Mouse (Mus musculus) fat pad, adult 2 months (tissue): ENCODE results near the gene Syt16.

ENCODE experiments used
- DNase-seq: peaks from one replicate; pipeline ENCODE4 v3.0.0-alpha.2; 2011; ENCODE audit warnings: low read depth, low spot score; ENCODE audit errors: extremely low read depth

Syt16 gene

GRCm38 (mm10) chr12:74301559-74301958, 304.1 kb downstream of the Syt16 start:
- peak; percentile 10 for DNase-seq

- no peak for DNase-seq
Observed at GRCm38 (mm10) chr12:74303418-74304294, 306.2 kb downstream of the Syt16 start.

DNA sequence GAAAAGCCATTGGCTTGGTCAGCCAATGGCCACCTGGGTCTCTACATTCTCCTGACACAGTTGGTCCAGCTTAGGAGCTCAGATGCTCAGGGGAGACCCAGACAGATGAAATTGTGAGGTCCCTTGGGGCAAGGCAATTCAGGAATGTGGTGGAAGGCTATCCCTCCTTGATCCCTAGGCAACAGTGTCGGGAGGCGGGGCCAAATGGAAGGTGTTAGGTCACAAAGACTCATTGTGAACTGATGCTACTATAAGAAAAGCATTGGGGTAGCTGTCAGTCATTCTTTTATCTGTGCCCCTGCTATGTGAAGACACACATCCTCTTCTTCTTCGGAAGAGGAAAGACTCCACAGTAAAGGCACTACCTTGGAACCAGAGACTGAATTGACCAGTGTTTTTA, 315.1 kb downstream of the Syt16 start:
- DNase-seq = no peak

GRCm38 (mm10) chr12:74315221-74315620, 317.8 kb downstream of the Syt16 start:
- DNase-seq = no peak

GRCm38 (mm10) chr12:74316344-74316973, 319.0 kb downstream of the Syt16 start, which contains the start of gene Gm11042:
Gene Gm11042 (minus strand): TSS chr12:74316394.
- DNase-seq = no peak

- DNase-seq = no peak
Observed at GRCm38 (mm10) chr12:74316989-74317759, 319.7 kb downstream of the Syt16 start.

- no peak for DNase-seq
Observed at GRCm38 (mm10) chr12:74320318-74320717, 322.9 kb downstream of the Syt16 start.

GRCm38 (mm10) chr12:74321981-74322380, 324.5 kb downstream of the Syt16 start:
- no peak for DNase-seq
